Mouse (Mus musculus): Measurements from ENCODE around the gene Lrp4. TPM values are rescaled to one million over a fixed set of nuclear protein-coding genes. Genes with fewer than 3 reads are reported as not detected.

The Lrp4 gene
- polyA plus RNA-seq, 1 experiment from 2014 or later, result 11.4 TPM

DNA sequence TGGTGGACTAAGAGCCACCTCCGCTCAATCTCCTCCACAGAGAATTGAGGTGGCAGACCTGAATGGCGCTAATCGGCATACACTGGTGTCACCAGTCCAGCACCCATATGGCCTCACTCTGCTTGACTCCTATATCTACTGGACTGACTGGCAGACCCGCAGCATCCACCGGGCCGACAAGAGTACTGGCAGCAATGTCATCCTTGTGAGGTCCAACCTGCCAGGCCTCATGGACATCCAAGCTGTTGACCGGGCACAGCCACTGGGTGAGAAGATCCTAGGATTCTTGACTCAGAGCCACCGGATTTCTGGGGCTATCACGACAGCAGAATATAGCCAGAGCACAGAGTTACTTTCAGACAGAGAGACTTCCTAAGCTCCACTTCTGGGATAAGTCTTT is 36.7 kb downstream of the Lrp4 start:
- Histone ChIP-seq H3K9ac (no peak overlapping the region), H3K36me3 (peaks cover 88% of the 10 kb centered on the region), H3K27ac (no peak overlapping the region), H3K9me3 (no peaks in the 10 kb centered on the region), H3K4me1 (no peaks in the 10 kb centered on the region), H3K4me3 (no peak overlapping the region), H3K4me2 (no peak overlapping the region), H3K27me3 (no peaks in the 10 kb centered on the region)
- 97% methylated on average over 9 of the region's 9 CpGs for WGBS
- ATAC-seq (ENCODE audit: borderline replicate concordance, extremely low read depth, low FRiP score, low TSS enrichment), result no peak

DNA sequence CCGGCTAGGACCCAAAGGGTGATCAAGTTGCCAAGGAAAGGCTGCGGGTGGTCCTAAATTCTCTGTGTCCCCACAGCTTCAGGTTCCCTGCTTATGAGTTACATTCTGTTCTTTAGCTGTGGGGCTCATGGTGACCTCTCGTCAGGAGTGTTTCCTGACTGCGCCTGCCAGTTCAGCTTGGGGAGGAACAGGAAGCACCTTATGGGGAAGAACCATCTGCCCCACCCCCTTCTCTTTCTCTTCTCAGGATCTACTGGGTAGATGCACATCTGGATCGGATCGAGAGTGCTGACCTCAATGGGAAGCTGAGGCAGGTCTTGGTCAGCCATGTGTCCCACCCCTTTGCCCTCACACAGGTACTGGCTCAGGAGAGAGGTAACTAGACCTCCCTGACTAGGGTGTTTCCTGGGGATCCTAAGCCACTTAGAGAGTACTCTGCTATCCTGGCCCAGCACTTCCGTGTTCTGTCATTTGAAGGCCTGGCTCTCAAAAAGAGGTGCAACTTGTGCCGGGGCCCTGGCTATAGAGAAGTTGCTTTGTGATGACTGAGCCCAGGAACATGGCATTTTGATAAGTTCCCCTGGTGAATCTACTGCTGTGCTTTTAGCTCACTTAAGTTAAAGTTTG is 40.9 kb downstream of the Lrp4 start:
- H3K36me3 ChIP-seq, result peaks cover 85% of the 10 kb centered on the region
- H3K4me3 ChIP-seq, result no peak overlapping the region
- WGBS, result 80% methylated on average over 8 of the region's 8 CpGs
- no peak overlapping the region for H3K4me2 ChIP-seq
- H3K9me3 ChIP-seq, result no peaks in the 10 kb centered on the region
- no peaks in the 10 kb centered on the region for H3K4me1 ChIP-seq
- no peak overlapping the region for H3K27ac ChIP-seq
- no peak for ATAC-seq (ENCODE audit: borderline replicate concordance, extremely low read depth, low FRiP score, low TSS enrichment)
- no peak overlapping the region for H3K9ac ChIP-seq
- no peaks in the 10 kb centered on the region for H3K27me3 ChIP-seq

DNA sequence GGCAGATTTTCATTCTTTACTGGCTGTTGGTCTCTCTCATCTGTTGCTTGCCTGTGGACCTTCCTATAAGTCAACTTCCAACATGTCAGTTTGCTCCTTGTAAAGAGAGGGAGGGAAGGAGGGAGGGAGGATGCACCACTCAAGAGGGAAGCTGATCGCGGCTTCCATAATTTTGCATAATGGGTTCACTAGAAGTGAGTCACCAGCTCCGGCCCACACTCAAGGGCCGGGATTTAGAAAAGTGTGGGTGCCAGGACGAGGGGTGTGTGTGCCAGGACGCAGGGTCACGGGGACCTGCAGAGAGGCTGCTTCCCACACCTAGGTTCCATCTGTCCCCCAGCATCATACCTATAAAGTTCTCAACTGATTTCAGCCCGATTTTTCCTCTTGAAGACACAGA is 50.8 kb downstream of the Lrp4 start:
- H3K4me1 ChIP-seq, result no peaks in the 10 kb centered on the region
- H3K27me3 ChIP-seq, result no peaks in the 10 kb centered on the region
- H3K27ac ChIP-seq, result no peak overlapping the region
- no peak overlapping the region for H3K4me2 ChIP-seq
- H3K9me3 ChIP-seq, result no peaks in the 10 kb centered on the region
- H3K9ac ChIP-seq, result no peak overlapping the region
- 92% methylated on average over 8 of the region's 8 CpGs for WGBS
- no peak overlapping the region for H3K4me3 ChIP-seq
- ATAC-seq (ENCODE audit: borderline replicate concordance, extremely low read depth, low FRiP score, low TSS enrichment), result no peak
- H3K36me3 ChIP-seq, result peaks cover 85% of the 10 kb centered on the region

DNA sequence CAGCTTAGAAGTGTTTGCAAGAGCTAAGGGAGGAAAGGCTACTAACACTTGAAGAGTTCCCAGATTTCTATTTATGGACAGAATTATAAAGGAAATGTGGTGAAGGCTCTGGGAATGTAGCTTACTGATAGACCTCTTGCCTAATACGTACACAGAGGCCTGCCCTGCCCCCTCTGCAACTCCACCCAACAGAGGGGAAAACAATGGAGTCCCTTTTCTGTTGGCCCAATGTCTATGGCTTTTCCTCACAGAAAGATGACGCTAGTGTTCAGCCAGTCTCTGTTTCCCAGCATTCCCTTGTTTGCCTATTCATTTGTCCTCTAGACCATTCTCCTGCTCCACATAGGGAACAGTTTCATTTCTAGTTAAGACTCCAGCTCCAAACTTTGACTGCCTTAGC is 59.9 kb downstream of the Lrp4 start:
- no peak for ATAC-seq (ENCODE audit: borderline replicate concordance, extremely low read depth, low FRiP score, low TSS enrichment)
- Histone ChIP-seq H3K27me3 (no peaks in the 10 kb centered on the region), H3K4me1 (0 out of 2 replicates have a peak, but pooled peaks cover 5% of the 10 kb centered on the region), H3K27ac (no peak overlapping the region), H3K9me3 (no peaks in the 10 kb centered on the region), H3K36me3 (peaks cover 17% of the 10 kb centered on the region), H3K4me3 (no peak overlapping the region), H3K9ac (no peak overlapping the region), H3K4me2 (no peak overlapping the region)
- WGBS, result 12% methylated on average over 2 of the region's 2 CpGs

DNA sequence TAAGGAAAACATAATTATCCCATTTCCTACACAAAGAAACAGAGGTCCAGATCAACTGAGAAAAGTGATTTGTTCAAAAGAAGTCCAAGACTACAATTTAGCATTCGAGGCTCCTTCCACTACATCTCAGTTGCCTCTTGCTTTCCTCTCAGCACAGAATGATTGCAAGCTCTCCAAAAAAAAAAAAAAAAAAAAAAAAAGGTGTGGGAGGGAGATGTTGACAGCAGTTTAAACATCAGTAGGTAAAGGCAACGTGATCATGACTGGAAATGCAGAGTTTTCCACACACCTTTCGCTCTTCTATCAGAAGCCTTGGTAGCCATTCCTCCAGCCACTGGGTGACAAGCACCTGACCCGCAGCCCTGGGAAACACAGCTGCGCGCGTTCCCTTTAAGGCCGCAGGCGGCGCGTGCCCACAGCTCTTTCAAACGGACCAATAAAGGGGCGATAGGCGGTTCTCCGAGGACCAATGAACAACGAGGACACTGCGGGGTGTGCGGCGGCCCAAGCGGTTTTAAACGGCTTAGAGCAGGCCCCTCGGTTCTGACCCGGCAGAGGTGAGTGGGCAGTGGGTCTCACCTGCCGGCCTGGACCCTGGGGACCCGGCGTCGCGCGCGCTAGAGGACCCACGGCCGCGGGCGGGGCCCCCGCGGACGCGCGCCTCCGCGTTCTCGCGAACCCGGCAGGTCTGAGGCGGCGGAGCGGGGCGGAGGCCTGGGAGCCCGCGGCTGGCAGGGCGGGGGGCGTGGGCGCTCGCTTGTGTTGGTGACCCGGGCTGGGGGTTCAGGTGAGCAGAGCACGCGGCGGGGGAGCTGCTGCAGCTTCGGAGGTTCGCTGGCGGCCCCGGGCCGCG is 69.2 kb downstream of the Lrp4 start, which contains the start of gene Ckap5:
Gene Ckap5 (plus strand): TSS at position 469 of the 853 bp plus-strand sequence.
- H3K27me3 ChIP-seq, result no peaks in the 10 kb centered on the region
- peak within 1 kb of the TSS; percentile 95 for H3K4me3 ChIP-seq
- peak within 1 kb of the TSS; percentile 75 for H3K4me2 ChIP-seq
- WGBS, result 1% methylated on average over 64 of the region's 64 CpGs
- H3K4me1 ChIP-seq, result peaks cover 14% of the 10 kb centered on the region
- no peaks in the 10 kb centered on the region for H3K9me3 ChIP-seq
- H3K36me3 ChIP-seq, result no peaks in the 10 kb centered on the region
- peak; percentile 97 for ATAC-seq (ENCODE audit: borderline replicate concordance, extremely low read depth, low FRiP score, low TSS enrichment)
- peak within 1 kb of the TSS; percentile 81 for H3K27ac ChIP-seq
- H3K9ac ChIP-seq, result peak within 1 kb of the TSS; percentile 94

DNA sequence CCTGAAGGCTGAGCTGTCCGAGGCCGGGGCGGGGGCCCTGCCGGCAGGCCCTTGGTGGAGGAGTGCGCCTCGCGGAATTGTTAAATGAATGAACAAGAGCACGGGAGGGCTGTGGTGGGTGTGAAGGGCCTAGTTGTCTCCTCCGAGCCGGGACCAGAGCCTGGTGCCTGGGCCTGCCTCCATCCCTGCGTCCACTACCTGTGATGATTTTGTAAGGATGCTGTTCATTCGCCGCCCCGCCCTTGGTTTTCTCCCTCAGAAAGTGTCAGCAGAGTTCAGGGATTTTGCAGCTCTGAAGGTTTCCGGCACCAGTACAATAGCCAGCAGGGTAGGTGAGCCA is 69.8 kb downstream of the Lrp4 start:
- Histone ChIP-seq H3K4me3 (peak overlapping the region; percentile 95), H3K9ac (peak overlapping the region; percentile 94), H3K4me2 (peak overlapping the region; percentile 75), H3K36me3 (no peaks in the 10 kb centered on the region), H3K9me3 (no peaks in the 10 kb centered on the region), H3K27me3 (no peaks in the 10 kb centered on the region), H3K4me1 (peaks cover 14% of the 10 kb centered on the region), H3K27ac (peak overlapping the region; percentile 81)
- peak; percentile 74; the same call in 1 of the 2 replicates for ATAC-seq (ENCODE audit: borderline replicate concordance, extremely low read depth, low FRiP score, low TSS enrichment)
- WGBS, result 0% methylated on average over 15 of the region's 15 CpGs

DNA sequence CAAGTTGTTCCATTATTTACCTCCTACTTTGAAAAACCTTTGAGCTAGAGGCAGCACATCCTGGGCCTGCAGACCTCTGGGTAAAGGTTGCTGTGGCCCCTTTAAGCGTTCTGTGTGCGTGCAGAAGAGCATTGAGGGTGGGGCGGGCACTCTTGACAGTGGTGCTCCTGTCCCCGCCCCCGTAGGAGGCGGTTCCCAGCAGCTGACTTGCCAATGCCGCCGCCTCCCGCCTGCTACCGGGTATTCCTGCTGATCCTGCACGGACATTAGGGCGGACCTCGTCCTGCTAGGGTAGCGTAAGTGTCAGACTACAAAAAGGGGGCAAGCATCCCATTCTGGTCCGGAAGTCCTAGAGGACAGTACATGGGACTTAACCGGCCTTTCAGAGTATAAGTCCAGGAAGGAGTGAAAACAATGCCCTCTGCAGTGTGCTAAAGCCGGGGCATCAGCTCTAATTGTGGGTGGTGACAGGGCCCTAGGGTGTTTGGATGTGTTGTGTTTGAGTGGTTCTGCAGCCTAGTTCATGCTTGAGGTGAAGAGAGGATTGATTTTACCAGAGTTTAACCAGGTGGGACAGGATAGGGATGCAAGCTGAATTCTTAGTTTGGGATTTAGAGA is 80.4 kb downstream of the Lrp4 start:
- H3K9ac ChIP-seq, result no peak overlapping the region
- 5% methylated on average over 17 of the region's 17 CpGs for WGBS
- ATAC-seq (ENCODE audit: borderline replicate concordance, extremely low read depth, low FRiP score, low TSS enrichment), result peak; percentile 96

More for the DNA sequence above, 80.4 kb downstream of the Lrp4 start:
- no peaks in the 10 kb centered on the region for H3K27me3 ChIP-seq
- H3K4me2 ChIP-seq, result peak overlapping the region; percentile 54
- H3K4me3 ChIP-seq, result peak overlapping the region; percentile 37
- H3K9me3 ChIP-seq, result no peaks in the 10 kb centered on the region
- no peak overlapping the region for H3K27ac ChIP-seq
- peaks cover 5% of the 10 kb centered on the region for H3K4me1 ChIP-seq
- no peaks in the 10 kb centered on the region for H3K36me3 ChIP-seq

Other genes starting within 250 kb of the Lrp4 start
- 19.7 and 20.4 TPM in 2 replicates for gene Ddb2, start 220.5 kb upstream of the Lrp4 start, polyA plus RNA-seq (2015; fragmentation: Nextera tagmentation; extraction: Ambion mirVana)
- 51.7 and 54.2 TPM in 2 replicates for gene Pacsin3, start 201.6 kb upstream of the Lrp4 start, polyA plus RNA-seq (2015; fragmentation: Nextera tagmentation; extraction: Ambion mirVana)
- 89.5 and 93.0 TPM in 2 replicates for gene Arfgap2, start 192.5 kb upstream of the Lrp4 start, polyA plus RNA-seq (2015; fragmentation: Nextera tagmentation; extraction: Ambion mirVana)
- gene 1110051M20Rik, start 12.8 kb upstream of the Lrp4 start, polyA plus RNA-seq (2015; fragmentation: Nextera tagmentation; extraction: Ambion mirVana), result 66.8 and 68.4 TPM in 2 replicates
- gene Ckap5, start 69.3 kb downstream of the Lrp4 start, polyA plus RNA-seq (2015; fragmentation: Nextera tagmentation; extraction: Ambion mirVana), result 102 and 105 TPM in 2 replicates
- 0.66 and 2.5 TPM in 2 replicates for gene F2, start 178.9 kb downstream of the Lrp4 start, polyA plus RNA-seq (2015; fragmentation: Nextera tagmentation; extraction: Ambion mirVana)
- 10.9 and 11.1 TPM in 2 replicates for gene Zfp408, start 192.3 kb downstream of the Lrp4 start, polyA plus RNA-seq (2015; fragmentation: Nextera tagmentation; extraction: Ambion mirVana)
- 134 and 142 TPM in 2 replicates for gene Arhgap1, start 192.3 kb downstream of the Lrp4 start, polyA plus RNA-seq (2015; fragmentation: Nextera tagmentation; extraction: Ambion mirVana)